Mouse (Mus musculus) hindbrain, embryonic 13.5 days (tissue): ENCODE data around the gene Wap. TPM values are rescaled to one million over a fixed set of nuclear protein-coding genes. Genes with fewer than 3 reads are reported as not detected.

Experiments used
- ATAC-seq: fragments of 200-750 bp; cut with Nextera tagmentation; 2 replicates; pipeline ENCODE4 v1.8.0; 2017; ENCODE audit warnings: moderate TSS enrichment; ENCODE audit not compliant: low FRiP score
- H3K27ac ChIP-seq: fragments of 300-500 bp; sonication (generic); 2 replicates; pipeline ENCODE4 v1.5.1; 2015; ENCODE audit warnings: inconsistent platforms, mild to moderate bottlenecking, moderate library complexity
- H3K27me3 ChIP-seq: fragments of 300-500 bp; sonication (generic); 2 replicates; pipeline ENCODE4 v1.6.1; 2015; ENCODE audit warnings: mild to moderate bottlenecking, inconsistent platforms
- H3K36me3 ChIP-seq: fragments of 300-500 bp; sonication (generic); 2 replicates; pipeline ENCODE4 v1.6.1; 2015; ENCODE audit warnings: mild to moderate bottlenecking, inconsistent platforms
- H3K4me1 ChIP-seq: fragments of 300-500 bp; sonication (generic); replicated peaks from 2 replicates; pipeline ENCODE4 v1.6.1; 2015; ENCODE audit warnings: inconsistent platforms
- H3K4me2 ChIP-seq: fragments of 300-500 bp; sonication (generic); 2 replicates; pipeline ENCODE4 v1.6.1; 2015; ENCODE audit warnings: inconsistent platforms, mild to moderate bottlenecking, moderate library complexity
- H3K4me3 ChIP-seq: fragments of 300-500 bp; sonication (generic); 2 replicates; pipeline ENCODE4 v1.5.1; 2015; ENCODE audit warnings: mild to moderate bottlenecking, inconsistent platforms
- H3K9ac ChIP-seq: fragments of 300-500 bp; sonication (generic); 2 replicates; pipeline ENCODE4 v1.6.1; 2015; ENCODE audit warnings: mild to moderate bottlenecking, inconsistent platforms
- H3K9me3 ChIP-seq: fragments of 300-500 bp; sonication (generic); 2 replicates; pipeline ENCODE4 v1.6.1; 2016; ENCODE audit warnings: inconsistent platforms
- WGBS: fragments of 180-500 bp; shearing (Covaris S2); methylation state at CpG from one replicate; pipeline ENCODE4 v1.1.7; 2015; 5-methylcytosine and 5-hydroxymethylcytosine counted together
- polyA plus RNA-seq: library from polyadenylated mRNA; unstranded; fragments of >200 nt; fragmentation: Nextera tagmentation; extraction: Ambion mirVana; gene quantifications from 2 replicates; pipeline ENCODE4 v1.2.1, GENCODE M21; 2015

Wap gene
- polyA plus RNA-seq, 1 experiment from 2014 or later: not detected

GRCm38 (mm10) chr11:6590933-6591675, 47.3 kb downstream of the Wap start:
- no peak overlapping the region for H3K27ac ChIP-seq
- no peak overlapping the region for H3K4me3 ChIP-seq
- H3K27me3 ChIP-seq: no peaks in the 10 kb centered on the region
- peaks cover 88% of the 10 kb centered on the region for H3K36me3 ChIP-seq
- no peak overlapping the region for H3K4me2 ChIP-seq
- WGBS: 84% methylated on average over 10 of the region's 10 CpGs
- no peaks in the 10 kb centered on the region for H3K9me3 ChIP-seq
- no peaks in the 10 kb centered on the region for H3K4me1 ChIP-seq
- no peak overlapping the region for H3K9ac ChIP-seq
- no peak for ATAC-seq

GRCm38 (mm10) chr11:6589838-6590237, 48.6 kb downstream of the Wap start:
- H3K9me3 ChIP-seq: no peaks in the 10 kb centered on the region
- no peak overlapping the region for H3K27ac ChIP-seq
- H3K9ac ChIP-seq: no peak overlapping the region
- peaks cover 88% of the 10 kb centered on the region for H3K36me3 ChIP-seq
- no peak overlapping the region for H3K4me2 ChIP-seq
- no peaks in the 10 kb centered on the region for H3K27me3 ChIP-seq
- H3K4me3 ChIP-seq: no peak overlapping the region
- H3K4me1 ChIP-seq: no peaks in the 10 kb centered on the region
- WGBS: 91% methylated on average over 7 of the region's 7 CpGs
- ATAC-seq: no peak

GRCm38 (mm10) chr11:6588295-6588694, 50.1 kb downstream of the Wap start:
- WGBS: 96% methylated on average over 7 of the region's 7 CpGs
- Histone ChIP-seq H3K9me3 (no peaks in the 10 kb centered on the region), H3K27ac (no peak overlapping the region), H3K4me1 (no peaks in the 10 kb centered on the region), H3K4me2 (no peak overlapping the region), H3K4me3 (no peak overlapping the region), H3K36me3 (peaks cover 76% of the 10 kb centered on the region), H3K9ac (no peak overlapping the region), H3K27me3 (no peaks in the 10 kb centered on the region)
- ATAC-seq: no peak

GRCm38 (mm10) chr11:6587249-6587940, 51.0 kb downstream of the Wap start:
- Histone ChIP-seq H3K27ac (no peak overlapping the region), H3K9ac (no peak overlapping the region), H3K9me3 (no peaks in the 10 kb centered on the region), H3K27me3 (no peaks in the 10 kb centered on the region), H3K36me3 (peaks cover 69% of the 10 kb centered on the region), H3K4me3 (no peak overlapping the region), H3K4me1 (no peaks in the 10 kb centered on the region), H3K4me2 (no peak overlapping the region)
- no peak for ATAC-seq
- WGBS: 95% methylated on average over 7 of the region's 7 CpGs

- Histone ChIP-seq H3K4me2 (no peak overlapping the region), H3K4me1 (no peaks in the 10 kb centered on the region), H3K9me3 (no peaks in the 10 kb centered on the region), H3K4me3 (no peak overlapping the region), H3K27ac (no peak overlapping the region), H3K9ac (no peak overlapping the region), H3K27me3 (no peaks in the 10 kb centered on the region), H3K36me3 (peaks cover 62% of the 10 kb centered on the region)
- 94% methylated on average over 3 of the region's 3 CpGs for WGBS
- no peak for ATAC-seq
Measured at GRCm38 (mm10) chr11:6586660-6587059, 51.8 kb downstream of the Wap start.

GRCm38 (mm10) chr11:6585748-6586147, 52.7 kb downstream of the Wap start:
- no peak for ATAC-seq
- peaks cover 53% of the 10 kb centered on the region for H3K36me3 ChIP-seq
- no peak overlapping the region for H3K9ac ChIP-seq
- H3K4me2 ChIP-seq: no peak overlapping the region
- H3K4me3 ChIP-seq: no peak overlapping the region
- no peak overlapping the region for H3K27ac ChIP-seq
- no peaks in the 10 kb centered on the region for H3K27me3 ChIP-seq
- H3K9me3 ChIP-seq: no peaks in the 10 kb centered on the region
- H3K4me1 ChIP-seq: 0 out of 2 replicates have a peak, but pooled peaks cover under 1% of the 10 kb centered on the region
- WGBS: 91% methylated on average over 8 of the region's 8 CpGs

Other genes starting within 250 kb of the Wap start
- 29.2 and 31.9 TPM in 2 replicates for gene Zmiz2, start 249.6 kb downstream of the Wap start, polyA plus RNA-seq
- 3,979 and 4,017 TPM in 2 replicates for gene Ppia, start 223.2 kb downstream of the Wap start, polyA plus RNA-seq
- gene H2afv, start 194.2 kb downstream of the Wap start, polyA plus RNA-seq: 381 and 387 TPM in 2 replicates
- 12.6 and 13.0 TPM in 2 replicates for gene Purb, start 162.7 kb downstream of the Wap start, polyA plus RNA-seq
- 0.42 and 0.48 TPM in 2 replicates for gene Myo1g, start 117.7 kb downstream of the Wap start, polyA plus RNA-seq
- 94.1 and 99.0 TPM in 2 replicates for gene Ccm2, start 91.8 kb downstream of the Wap start, polyA plus RNA-seq
- gene Nacad, start 32.6 kb downstream of the Wap start, polyA plus RNA-seq: 87.6 and 90.0 TPM in 2 replicates
- 29.2 and 34.0 TPM in 2 replicates for gene Tbrg4, start 12.6 kb downstream of the Wap start, polyA plus RNA-seq
- 22.1 and 24.6 TPM in 2 replicates for gene Ramp3, start 19.9 kb upstream of the Wap start, polyA plus RNA-seq
- not detected in 2 replicates for gene Gm11983, start 199.0 kb upstream of the Wap start, polyA plus RNA-seq